Mouse (Mus musculus): ENCODE data around the gene Tmem82. TPM values are rescaled to one million over a fixed set of nuclear protein-coding genes. Genes with fewer than 3 reads are reported as not detected.

Tmem82 gene
- polyA plus RNA-seq, 1 experiment from 2014 or later = 8.4 TPM

- no peak overlapping the region for H3K9ac ChIP-seq (ENCODE audit: low read length)
- peaks cover 22% of the 10 kb centered on the region for H3K36me3 ChIP-seq (ENCODE audit: control insufficient read depth, insufficient read depth, low read length)
- no peak overlapping the region for H3K4me3 ChIP-seq (ENCODE audit: low read depth, low read length)
- 84% methylated on average over 11 of the region's 11 CpGs for WGBS
- ATAC-seq (replicated peaks; ENCODE audit: low FRiP score, low TSS enrichment, low read depth) (no peak), DNase-seq (ENCODE audit: low spot score) (no peak)
- H3K27ac ChIP-seq (ENCODE audit: low read depth) = no peak overlapping the region
- H3K4me1 ChIP-seq (replicated peaks; ENCODE audit: control insufficient read depth, insufficient read depth, low read length) = peaks cover 14% of the 10 kb centered on the region
- no peak overlapping the region for H3K4me2 ChIP-seq (ENCODE audit: low read length)
- no peaks in the 10 kb centered on the region for H3K27me3 ChIP-seq (replicated peaks; ENCODE audit: control insufficient read depth, insufficient read depth, low read length)
- H3K9me3 ChIP-seq (ENCODE audit: control insufficient read depth, low read length) = no peaks in the 10 kb centered on the region
Observed at GRCm38 (mm10) chr4:141623037-141623436, 4.6 kb upstream of the Tmem82 start.

GRCm38 (mm10) chr4:141622580-141622979 is 4.1 kb upstream of the Tmem82 start:
- Histone ChIP-seq H3K9me3 (ENCODE audit: control insufficient read depth, low read length) (no peaks in the 10 kb centered on the region), H3K27me3 (replicated peaks; ENCODE audit: control insufficient read depth, insufficient read depth, low read length) (no peaks in the 10 kb centered on the region), H3K4me2 (ENCODE audit: low read length) (no peak overlapping the region), H3K4me3 (ENCODE audit: low read depth, low read length) (no peak overlapping the region), H3K27ac (ENCODE audit: low read depth) (no peak overlapping the region), H3K36me3 (ENCODE audit: control insufficient read depth, insufficient read depth, low read length) (peaks cover 18% of the 10 kb centered on the region), H3K9ac (ENCODE audit: low read length) (no peak overlapping the region), H3K4me1 (replicated peaks; ENCODE audit: control insufficient read depth, insufficient read depth, low read length) (peaks cover 18% of the 10 kb centered on the region)
- ATAC-seq (replicated peaks; ENCODE audit: low FRiP score, low TSS enrichment, low read depth) = no peak
- 75% methylated on average over 5 of the region's 5 CpGs for WGBS
- DNase-seq (ENCODE audit: low spot score) = no peak

DNA sequence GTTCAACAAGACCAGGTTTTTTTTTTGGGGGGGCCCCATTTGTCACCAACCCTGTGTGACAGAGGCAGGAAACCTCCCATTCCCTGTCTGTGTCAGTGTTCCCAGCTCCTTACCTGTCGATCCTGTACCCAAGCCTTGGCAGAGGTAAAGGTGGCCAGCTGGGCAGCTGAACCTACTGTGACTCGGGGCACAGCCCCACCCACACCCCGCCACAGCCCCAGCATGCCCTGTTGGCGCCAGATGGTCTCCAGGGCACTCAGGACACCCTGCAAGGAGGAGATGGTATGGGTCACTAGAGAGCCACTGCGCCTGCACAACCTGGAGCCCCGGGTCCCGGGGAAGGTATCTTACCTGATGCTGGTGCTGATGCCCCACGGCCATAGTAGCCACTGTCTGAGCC is 3.7 kb upstream of the Tmem82 start:
- Histone ChIP-seq H3K4me2 (ENCODE audit: low read length) (no peak overlapping the region), H3K27me3 (replicated peaks; ENCODE audit: control insufficient read depth, insufficient read depth, low read length) (no peaks in the 10 kb centered on the region), H3K9ac (ENCODE audit: low read length) (no peak overlapping the region), H3K9me3 (ENCODE audit: control insufficient read depth, low read length) (no peaks in the 10 kb centered on the region), H3K4me1 (replicated peaks; ENCODE audit: control insufficient read depth, insufficient read depth, low read length) (peaks cover 23% of the 10 kb centered on the region), H3K36me3 (ENCODE audit: control insufficient read depth, insufficient read depth, low read length) (peaks cover 13% of the 10 kb centered on the region; the same call in 1 of the 2 replicates), H3K27ac (ENCODE audit: low read depth) (no peak overlapping the region), H3K4me3 (ENCODE audit: low read depth, low read length) (no peak overlapping the region)
- no peak for ATAC-seq (replicated peaks; ENCODE audit: low FRiP score, low TSS enrichment, low read depth)
- WGBS = 77% methylated on average over 8 of the region's 8 CpGs
- DNase-seq (ENCODE audit: low spot score) = no peak

GRCm38 (mm10) chr4:141621297-141621696 is 2.9 kb upstream of the Tmem82 start:
- H3K36me3 ChIP-seq (ENCODE audit: control insufficient read depth, insufficient read depth, low read length) = peaks cover 6% of the 10 kb centered on the region; the same call in 1 of the 2 replicates
- 79% methylated on average over 8 of the region's 8 CpGs for WGBS
- no peak overlapping the region for H3K4me3 ChIP-seq (ENCODE audit: low read depth, low read length)
- H3K9me3 ChIP-seq (ENCODE audit: control insufficient read depth, low read length) = no peaks in the 10 kb centered on the region
- H3K4me1 ChIP-seq (replicated peaks; ENCODE audit: control insufficient read depth, insufficient read depth, low read length) = peaks cover 23% of the 10 kb centered on the region
- DNase-seq (ENCODE audit: low spot score) = no peak
- H3K9ac ChIP-seq (ENCODE audit: low read length) = no peak overlapping the region
- no peak overlapping the region for H3K4me2 ChIP-seq (ENCODE audit: low read length)
- H3K27ac ChIP-seq (ENCODE audit: low read depth) = no peak overlapping the region
- no peaks in the 10 kb centered on the region for H3K27me3 ChIP-seq (replicated peaks; ENCODE audit: control insufficient read depth, insufficient read depth, low read length)
- no peak for ATAC-seq (replicated peaks; ENCODE audit: low FRiP score, low TSS enrichment, low read depth)

- Histone ChIP-seq H3K4me3 (ENCODE audit: low read depth, low read length) (no peak overlapping the region), H3K27ac (ENCODE audit: low read depth) (no peak overlapping the region), H3K4me1 (replicated peaks; ENCODE audit: control insufficient read depth, insufficient read depth, low read length) (peaks cover 23% of the 10 kb centered on the region), H3K36me3 (ENCODE audit: control insufficient read depth, insufficient read depth, low read length) (no peaks in the 10 kb centered on the region), H3K9me3 (ENCODE audit: control insufficient read depth, low read length) (no peaks in the 10 kb centered on the region), H3K9ac (ENCODE audit: low read length) (no peak overlapping the region), H3K27me3 (replicated peaks; ENCODE audit: control insufficient read depth, insufficient read depth, low read length) (no peaks in the 10 kb centered on the region), H3K4me2 (ENCODE audit: low read length) (no peak overlapping the region)
- ATAC-seq (replicated peaks; ENCODE audit: low FRiP score, low TSS enrichment, low read depth) (no peak), DNase-seq (ENCODE audit: low spot score) (no peak)
- WGBS = 83% methylated on average over 9 of the region's 9 CpGs
Observed at GRCm38 (mm10) chr4:141619299-141619883, 958 bp upstream of the Tmem82 start.

DNA sequence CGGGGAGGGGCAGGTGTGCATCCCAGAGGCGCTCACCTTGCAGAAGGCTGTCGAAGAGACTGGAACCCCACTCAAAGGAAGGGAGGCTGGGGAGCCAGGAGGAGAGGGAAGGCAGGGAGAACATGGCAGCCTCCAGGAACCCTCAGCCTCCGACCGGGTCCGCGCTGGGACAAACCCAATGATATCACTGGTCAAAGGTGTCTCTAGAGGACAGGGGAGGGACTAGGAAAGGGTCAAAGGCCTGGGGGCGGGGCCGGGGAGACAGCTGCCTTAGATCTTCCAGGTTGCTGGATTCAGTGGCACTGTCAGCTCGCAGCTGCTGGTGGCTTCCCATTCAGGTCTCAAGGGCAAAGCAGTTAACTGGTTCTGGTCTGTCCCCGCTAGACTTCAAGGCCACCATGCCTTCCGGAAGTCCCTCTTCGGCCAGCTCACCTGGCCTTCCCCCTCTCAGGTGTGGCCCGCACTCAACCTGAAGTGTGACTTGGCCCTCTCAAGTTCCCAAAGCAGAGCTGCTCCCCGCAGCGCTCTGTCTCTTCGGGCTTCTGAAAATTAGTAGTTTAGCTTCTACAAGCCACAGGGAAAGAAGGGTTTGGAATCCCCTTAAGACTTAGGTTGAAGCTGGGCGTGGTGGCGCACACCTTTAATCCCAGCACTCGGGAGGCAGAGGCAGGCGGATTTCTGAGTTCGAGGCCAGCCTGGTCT is 419 bp downstream of the Tmem82 start:
- no peaks in the 10 kb centered on the region for H3K9me3 ChIP-seq (ENCODE audit: control insufficient read depth, low read length)
- no peaks in the 10 kb centered on the region for H3K36me3 ChIP-seq (ENCODE audit: control insufficient read depth, insufficient read depth, low read length)
- DNase-seq (ENCODE audit: low spot score) = peak; percentile 78
- H3K27ac ChIP-seq (ENCODE audit: low read depth) = peak overlapping the region; percentile 54; the same call in 1 of the 2 replicates
- peak overlapping the region; percentile 50 for H3K4me2 ChIP-seq (ENCODE audit: low read length)
- H3K4me3 ChIP-seq (ENCODE audit: low read depth, low read length) = peak overlapping the region; percentile 27
- peak overlapping the region; percentile 35 for H3K9ac ChIP-seq (ENCODE audit: low read length)
- peak; percentile 52 for ATAC-seq (replicated peaks; ENCODE audit: low FRiP score, low TSS enrichment, low read depth)
- H3K4me1 ChIP-seq (replicated peaks; ENCODE audit: control insufficient read depth, insufficient read depth, low read length) = peaks cover 17% of the 10 kb centered on the region
- H3K27me3 ChIP-seq (replicated peaks; ENCODE audit: control insufficient read depth, insufficient read depth, low read length) = no peaks in the 10 kb centered on the region
- 11% methylated on average over 22 of the region's 22 CpGs for WGBS

GRCm38 (mm10) chr4:141617299-141617698 is 1.1 kb downstream of the Tmem82 start:
- no peaks in the 10 kb centered on the region for H3K27me3 ChIP-seq (replicated peaks; ENCODE audit: control insufficient read depth, insufficient read depth, low read length)
- WGBS = 5% methylated on average over 20 of the region's 20 CpGs
- no peaks in the 10 kb centered on the region for H3K36me3 ChIP-seq (ENCODE audit: control insufficient read depth, insufficient read depth, low read length)
- H3K9me3 ChIP-seq (ENCODE audit: control insufficient read depth, low read length) = no peaks in the 10 kb centered on the region
- ATAC-seq (replicated peaks; ENCODE audit: low FRiP score, low TSS enrichment, low read depth) (peak; percentile 41), DNase-seq (ENCODE audit: low spot score) (peak; percentile 85)
- peak overlapping the region; percentile 27 for H3K4me3 ChIP-seq (ENCODE audit: low read depth, low read length)
- peak overlapping the region; percentile 50 for H3K4me2 ChIP-seq (ENCODE audit: low read length)
- 0 out of 2 replicates have a peak overlapping the region, but pooled peaks have one; percentile 29 for H3K27ac ChIP-seq (ENCODE audit: low read depth)
- peaks cover 17% of the 10 kb centered on the region for H3K4me1 ChIP-seq (replicated peaks; ENCODE audit: control insufficient read depth, insufficient read depth, low read length)
- peak overlapping the region; percentile 35 for H3K9ac ChIP-seq (ENCODE audit: low read length)

DNA sequence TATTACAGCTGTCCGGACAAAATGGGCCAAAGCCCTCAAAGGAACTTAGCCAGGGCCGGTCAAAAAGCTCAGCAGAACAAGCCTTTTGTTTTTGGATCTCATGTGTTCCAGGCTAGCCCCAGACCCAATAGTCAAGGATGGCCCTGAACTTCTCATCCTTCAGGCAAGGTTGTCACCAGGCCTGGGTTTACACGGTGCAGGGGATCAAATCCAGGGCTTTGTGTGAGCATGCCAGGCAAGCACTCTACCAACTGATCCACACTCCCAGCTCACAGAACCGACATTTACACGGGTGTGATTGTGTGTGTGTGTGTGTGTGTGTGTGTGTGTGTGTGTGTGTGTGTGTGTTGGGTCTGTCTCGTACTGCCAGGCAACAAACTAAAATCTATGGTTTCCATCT is 1.6 kb downstream of the Tmem82 start:
- Histone ChIP-seq H3K27me3 (replicated peaks; ENCODE audit: control insufficient read depth, insufficient read depth, low read length) (no peaks in the 10 kb centered on the region), H3K27ac (ENCODE audit: low read depth) (no peak overlapping the region), H3K9me3 (ENCODE audit: control insufficient read depth, low read length) (no peaks in the 10 kb centered on the region), H3K4me2 (ENCODE audit: low read length) (peak overlapping the region; percentile 50; the same call in 1 of the 2 replicates), H3K36me3 (ENCODE audit: control insufficient read depth, insufficient read depth, low read length) (no peaks in the 10 kb centered on the region), H3K4me1 (replicated peaks; ENCODE audit: control insufficient read depth, insufficient read depth, low read length) (peaks cover 17% of the 10 kb centered on the region), H3K4me3 (ENCODE audit: low read depth, low read length) (no peak overlapping the region), H3K9ac (ENCODE audit: low read length) (no peak overlapping the region)
- ATAC-seq (replicated peaks; ENCODE audit: low FRiP score, low TSS enrichment, low read depth) (no peak), DNase-seq (ENCODE audit: low spot score) (no peak)
- WGBS = 74% methylated on average over 6 of the region's 6 CpGs

DNA sequence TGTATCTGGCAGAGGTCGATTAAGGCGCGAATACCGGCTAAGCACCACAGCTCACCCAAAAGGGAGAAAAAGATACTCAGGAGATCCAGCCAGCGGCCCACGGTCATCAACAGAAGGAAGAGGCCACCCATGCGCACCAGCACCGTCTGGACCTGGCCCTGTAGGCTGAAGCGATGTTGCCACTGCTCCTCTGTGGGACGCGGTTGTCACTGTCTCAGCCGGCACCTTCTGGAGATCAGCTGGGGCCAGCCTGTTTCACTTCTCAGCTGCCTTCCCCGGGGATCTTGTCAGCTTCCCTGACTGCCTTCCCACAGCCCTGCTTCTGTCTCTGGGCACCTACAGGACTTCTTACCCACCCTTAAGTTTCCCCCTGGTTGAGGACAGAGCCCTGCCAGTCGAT is 3.5 kb downstream of the Tmem82 start:
- Histone ChIP-seq H3K4me2 (ENCODE audit: low read length) (no peak overlapping the region), H3K36me3 (ENCODE audit: control insufficient read depth, insufficient read depth, low read length) (no peaks in the 10 kb centered on the region), H3K27ac (ENCODE audit: low read depth) (no peak overlapping the region), H3K4me3 (ENCODE audit: low read depth, low read length) (no peak overlapping the region), H3K4me1 (replicated peaks; ENCODE audit: control insufficient read depth, insufficient read depth, low read length) (peaks cover 17% of the 10 kb centered on the region), H3K27me3 (replicated peaks; ENCODE audit: control insufficient read depth, insufficient read depth, low read length) (no peaks in the 10 kb centered on the region), H3K9me3 (ENCODE audit: control insufficient read depth, low read length) (no peaks in the 10 kb centered on the region), H3K9ac (ENCODE audit: low read length) (no peak overlapping the region)
- 85% methylated on average over 14 of the region's 14 CpGs for WGBS
- DNase-seq (ENCODE audit: low spot score) (no peak), ATAC-seq (replicated peaks; ENCODE audit: low FRiP score, low TSS enrichment, low read depth) (no peak)
